24 mouse cellular contexts compared by ENCODE assay signal in the genomic region with DNA sequence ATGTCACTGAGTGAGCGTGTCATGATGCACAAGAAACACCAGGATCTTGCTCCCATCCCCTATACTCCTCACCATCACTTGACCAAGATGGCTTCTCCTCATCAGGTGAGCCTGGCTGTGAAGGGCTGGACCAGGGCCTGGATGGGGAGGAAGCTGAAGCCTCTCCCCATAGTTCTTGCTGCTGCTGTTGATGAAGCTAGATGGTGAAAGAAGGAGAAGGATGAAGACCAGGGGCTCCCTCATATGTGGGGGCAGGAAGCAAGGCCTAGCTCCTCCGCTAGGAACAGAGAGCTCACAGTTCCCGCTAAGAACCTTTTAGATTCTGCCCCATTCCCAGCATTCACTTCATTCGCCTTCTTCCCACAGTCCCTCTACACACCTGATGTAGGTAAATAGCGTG. TPM values are rescaled to one million over a fixed set of nuclear protein-coding genes. Genes with fewer than 3 reads are reported as not detected.
DNase-seq lines count a peak whose midpoint lies in the region; ATAC-seq lines count a peak whose summit lies in the region.
"Had no signal": no experiment of that assay in that cellular context is flagged by ENCODE, and none has a peak within 500 bp of the region (broad histone marks: within the 10 kb centered on the region; RNA-seq: fewer than 3 reads in every experiment).

No protein-coding gene starts in this region.

- H3K4me3 ChIP-seq in heart, embryonic 12.5 days: no peak overlapping the region
- no peak overlapping the region for H3K4me3 ChIP-seq in heart, embryonic 16.5 days (ENCODE audit: low read length)
- H3K4me3 ChIP-seq: forebrain, embryonic 10.5 days; forebrain, embryonic 13.5 days; hindbrain, embryonic 12.5 days; hindbrain, embryonic 15.5 days; intestine, embryonic 15.5 days; kidney, embryonic 15.5 days had no signal

- H3K27me3 ChIP-seq in heart, embryonic 12.5 days (replicated peaks): peaks cover 18% of the 10 kb centered on the region
- H3K27me3 ChIP-seq in heart, embryonic 16.5 days (ENCODE audit: control insufficient read depth, insufficient read depth, low read length): peaks cover 3% of the 10 kb centered on the region; the same call in 1 of the 2 replicates

- H3K9ac ChIP-seq in heart, embryonic 12.5 days: 0 out of 2 replicates have a peak overlapping the region, but pooled peaks have one; percentile 18
- no peak overlapping the region for H3K9ac ChIP-seq in heart, embryonic 16.5 days (ENCODE audit: low read length)
- H3K9ac ChIP-seq: forebrain, embryonic 13.5 days; hindbrain, embryonic 12.5 days; hindbrain, embryonic 15.5 days; intestine, embryonic 15.5 days; kidney, embryonic 15.5 days had no signal

- peaks cover 63% of the 10 kb centered on the region for H3K4me1 ChIP-seq in heart, embryonic 12.5 days (replicated peaks)
- H3K4me1 ChIP-seq in heart, embryonic 16.5 days (ENCODE audit: control insufficient read depth, insufficient read depth, low read length): peaks cover 38% of the 10 kb centered on the region

- 81% methylated on average over 5 of the region's 5 CpGs for WGBS in heart, embryonic 12.5 days
- WGBS in heart, embryonic 16.5 days: 81% methylated on average over 5 of the region's 5 CpGs

- DNase-seq in heart, adult 11 months: peak; percentile 91
- no peak for DNase-seq in heart, adult 9 months (ENCODE audit: low spot score in 2 of 2)
- DNase-seq in heart, postnatal 4 days: no peak
- no peak for DNase-seq in heart, postnatal 14 days
- DNase-seq in lung, postnatal 25 days (ENCODE audit: low spot score): no peak
- DNase-seq: adrenal gland, adult 2 months; adrenal gland, postnatal 14 days; cerebellum, adult 11-12 months; cerebellum, adult 8-10 months; cerebellum, postnatal 14 days; gastrocnemius, postnatal 25 days; kidney, adult 11 months; kidney, adult 8-10 months had no signal

- ATAC-seq in heart, embryonic 12.5 days (ENCODE audit: insufficient number of reproducible peaks, low FRiP score): no peak
- ATAC-seq in heart, embryonic 16.5 days (replicated peaks; ENCODE audit: extremely low read depth, insufficient read depth, low FRiP score): no peak
- ATAC-seq: CD4-positive, CD25-positive, alpha-beta regulatory T cell, adult 4 months; forebrain, embryonic 13.5 days; forebrain, embryonic 16.5 days; intestine, embryonic 15.5 days had no signal

- no peaks in the 10 kb centered on the region for H3K9me3 ChIP-seq in heart, embryonic 12.5 days (replicated peaks)
- no peaks in the 10 kb centered on the region for H3K9me3 ChIP-seq in heart, embryonic 16.5 days (replicated peaks; ENCODE audit: control insufficient read depth, low read length)
- H3K9me3 ChIP-seq: forebrain, embryonic 10.5 days; forebrain, embryonic 13.5 days; hindbrain, embryonic 12.5 days; hindbrain, embryonic 15.5 days; intestine, embryonic 15.5 days; kidney, embryonic 15.5 days had no signal

- no peak overlapping the region for H3K4me2 ChIP-seq in heart, embryonic 12.5 days
- no peak overlapping the region for H3K4me2 ChIP-seq in heart, embryonic 16.5 days (ENCODE audit: low read depth, low read length)
- H3K4me2 ChIP-seq: forebrain, embryonic 13.5 days; hindbrain, embryonic 12.5 days; hindbrain, embryonic 15.5 days; intestine, embryonic 15.5 days; kidney, embryonic 15.5 days had no signal

- H3K27ac ChIP-seq in heart, embryonic 12.5 days (ENCODE audit: poor library complexity, severe bottlenecking): peak overlapping the region; percentile 45; the same call in 1 of the 2 replicates
- H3K27ac ChIP-seq in heart, embryonic 16.5 days (ENCODE audit: low read length): peak overlapping the region; percentile 30; the same call in 1 of the 2 replicates
- H3K27ac ChIP-seq: forebrain, embryonic 10.5 days; forebrain, embryonic 13.5 days; hindbrain, embryonic 12.5 days; hindbrain, embryonic 15.5 days; intestine, embryonic 15.5 days had no signal

- intact Hi-C loops in heart, postnatal 14 days (cut with DNase I): loop anchor here (10.0 kb wide), 1 partner anchor 221 kb away; a partner anchor contains a TSS

- H3K36me3 ChIP-seq in heart, embryonic 12.5 days: no peaks in the 10 kb centered on the region
- no peaks in the 10 kb centered on the region for H3K36me3 ChIP-seq in heart, embryonic 16.5 days (ENCODE audit: control insufficient read depth, insufficient read depth)
- H3K36me3 ChIP-seq: forebrain, embryonic 10.5 days; hindbrain, embryonic 12.5 days; hindbrain, embryonic 15.5 days; intestine, embryonic 15.5 days; kidney, embryonic 15.5 days had no signal

RNA-seq across cellular contexts. Expression of a gene that starts 6.6 kb away (rescaled TPM):
- 1.4 and 2.6 TPM in 2 replicates for polyA plus RNA-seq in heart, embryonic 12.5 days (2016; fragmentation: Nextera tagmentation; extraction: Ambion mirVana)
- under 1 TPM; 0.45 to 0.83 TPM for total RNA-seq in heart, postnatal 4 days (2021)
- polyA plus RNA-seq in heart, embryonic 16.5 days (2015; fragmentation: Nextera tagmentation; extraction: Ambion mirVana): 2.3 and 2.6 TPM in 2 replicates
- total RNA-seq in heart, postnatal 14 days (2021): under 1 TPM; 0.41 to 0.45 TPM

RNA-seq across cellular contexts. Expression of a gene that starts 8.1 kb away (rescaled TPM):
- 52.7 and 57.4 TPM in 2 replicates for polyA plus RNA-seq in heart, embryonic 12.5 days (2016; fragmentation: Nextera tagmentation; extraction: Ambion mirVana)
- total RNA-seq in heart, postnatal 4 days (2021): 10 to 100 TPM; 86.3 to 87.0 TPM
- 71.1 and 77.3 TPM in 2 replicates for polyA plus RNA-seq in heart, embryonic 16.5 days (2015; fragmentation: Nextera tagmentation; extraction: Ambion mirVana)
- 10 to 100 TPM; 81.9 to 87.0 TPM for total RNA-seq in heart, postnatal 14 days (2021)

RNA-seq across cellular contexts. Expression of a gene that starts 20.8 kb away (rescaled TPM):
- polyA plus RNA-seq in heart, embryonic 12.5 days (2016; fragmentation: Nextera tagmentation; extraction: Ambion mirVana): 45.9 and 46.9 TPM in 2 replicates
- total RNA-seq in heart, postnatal 4 days (2021): 10 to 100 TPM; 39.5 to 40.6 TPM
- 27.3 and 31.9 TPM in 2 replicates for polyA plus RNA-seq in heart, embryonic 16.5 days (2015; fragmentation: Nextera tagmentation; extraction: Ambion mirVana)
- total RNA-seq in heart, postnatal 14 days (2021): 10 to 100 TPM; 34.5 to 35.6 TPM
- total RNA-seq: hematopoietic stem cell, adult 5-6 weeks had no signal

RNA-seq across cellular contexts. Expression of a gene that starts 27.8 kb away (rescaled TPM):
- polyA plus RNA-seq in heart, embryonic 12.5 days (2016; fragmentation: Nextera tagmentation; extraction: Ambion mirVana): 0.09 and 0.19 TPM in 2 replicates
- under 1 TPM in 1 of 2 experiments, not detected in 1; 0.19 TPM for total RNA-seq in heart, postnatal 4 days (2021)
- 0.14 TPM in 1 of 2 replicates, not detected in the other for polyA plus RNA-seq in heart, embryonic 16.5 days (2015; fragmentation: Nextera tagmentation; extraction: Ambion mirVana)
- under 1 TPM in 1 of 2 experiments, not detected in 1; 0.39 TPM for total RNA-seq in heart, postnatal 14 days (2021)
- total RNA-seq: adrenal gland, postnatal 14 days; hematopoietic stem cell, adult 5-6 weeks had no signal
- polyA plus RNA-seq: CD4-positive, CD25-positive, alpha-beta regulatory T cell, adult 4 months; forebrain, embryonic 10.5 days; forebrain, embryonic 13.5 days had no signal

RNA-seq across cellular contexts. Expression of a gene that starts 34.0 kb away (rescaled TPM):
- polyA plus RNA-seq in heart, embryonic 12.5 days (2016; fragmentation: Nextera tagmentation; extraction: Ambion mirVana): 38.2 and 40.5 TPM in 2 replicates
- 100 to 1,000 TPM; 108 to 118 TPM for total RNA-seq in heart, postnatal 4 days (2021)
- 18.0 and 25.2 TPM in 2 replicates for polyA plus RNA-seq in heart, embryonic 16.5 days (2015; fragmentation: Nextera tagmentation; extraction: Ambion mirVana)
- 10 to 100 TPM; 75.5 to 85.8 TPM for total RNA-seq in heart, postnatal 14 days (2021)
